Mouse (Mus musculus) thymus, adult 2 months (tissue): ENCODE results near the gene Olfr706. TPM values are rescaled to one million over a fixed set of nuclear protein-coding genes. Genes with fewer than 3 reads are reported as not detected.
"Not testable (repeated sequence)": the region's sequence is repeated elsewhere in the genome, so short reads cannot be mapped to it uniquely, and the experiment has no call there.

Experiments used
- DNase-seq: peaks from one replicate; pipeline ENCODE4 v3.0.0; 2021
- H3K27ac ChIP-seq: fragments of 200-500 bp; 2 replicates; pipeline ENCODE4 v1.5.1; 2012; ENCODE audit warnings: low read length, control low read depth; ENCODE audit not compliant: control insufficient read depth, insufficient read depth
- H3K27me3 ChIP-seq: fragments of 200-500 bp; 2 replicates; pipeline ENCODE4 v1.6.1; 2012; ENCODE audit warnings: mild to moderate bottlenecking, low read length, moderate library complexity, mixed read lengths; ENCODE audit not compliant: control insufficient read depth, insufficient read depth
- H3K36me3 ChIP-seq: fragments of 200-500 bp; 2 replicates; pipeline ENCODE4 v1.6.1; 2012; ENCODE audit warnings: mild to moderate bottlenecking, low read length, moderate library complexity; ENCODE audit not compliant: control insufficient read depth, insufficient read depth
- H3K4me1 ChIP-seq: fragments of 200-500 bp; replicated peaks from 2 replicates; pipeline ENCODE4 v1.6.1; 2012; ENCODE audit warnings: low read length; ENCODE audit not compliant: control insufficient read depth, insufficient read depth
- H3K4me3 ChIP-seq: fragments of 200-500 bp; 2 replicates; pipeline ENCODE4 v1.5.1; 2012; ENCODE audit warnings: mild to moderate bottlenecking, low read length, control low read depth, moderate library complexity; ENCODE audit not compliant: control insufficient read depth, insufficient read depth
- CTCF ChIP-seq: fragments of 200-500 bp; IDR thresholded peaks from 2 replicates; pipeline ENCODE4 v1.5.1; 2012; ENCODE audit warnings: mild to moderate bottlenecking, control low read depth, low read length, moderate library complexity, borderline replicate concordance; ENCODE audit not compliant: control insufficient read depth, poor library complexity, insufficient read depth; ENCODE audit errors: extremely low read depth
- POLR2A ChIP-seq: fragments of 200-500 bp; IDR thresholded peaks from 2 replicates; pipeline ENCODE4 v1.6.1; 2012; ENCODE audit warnings: mild to moderate bottlenecking, low read length, control low read depth, moderate library complexity; ENCODE audit not compliant: control insufficient read depth, poor library complexity, insufficient read depth; ENCODE audit errors: extremely low read depth
- WGBS: fragments of 180-500 bp; shearing (Covaris S2); methylation state at CpG from one replicate; pipeline ENCODE4 v1.1.7; 2018; 5-methylcytosine and 5-hydroxymethylcytosine counted together
- polyA plus RNA-seq: library from polyadenylated mRNA; depleted of rRNA; stranded (reverse); fragments of >200 nt; gene quantifications from 2 replicates; pipeline ENCODE4 v1.2.3, GENCODE M21; 2012; rRNA removed

Gene Olfr706
- not detected in 2 replicates for polyA plus RNA-seq

DNA sequence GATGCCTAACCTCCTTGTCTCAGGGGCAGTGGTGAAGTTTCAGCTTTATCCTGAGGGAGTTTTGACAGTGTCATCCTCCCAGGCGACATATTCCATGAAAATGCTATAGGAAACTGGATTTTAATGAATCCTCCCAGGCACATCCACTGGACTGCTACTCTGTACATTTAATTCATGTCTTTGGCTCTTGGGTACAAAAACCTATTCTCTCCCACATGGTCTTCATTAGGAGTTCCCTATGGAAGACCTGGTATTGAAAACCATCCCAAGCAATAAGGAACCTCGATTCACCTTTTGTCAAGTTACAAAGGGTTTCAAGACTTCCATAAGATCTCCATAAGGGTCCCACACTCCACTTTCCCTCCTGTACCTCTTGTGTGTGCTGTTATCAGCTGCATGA, at the start of gene Olfr706:
Gene Olfr706, minus strand, starts transcription at position 101 of the 400 bp plus-strand sequence.
- TF ChIP-seq CTCF, result no peak
- no peak for TF ChIP-seq POLR2A
- 92% methylated on average over 2 of the region's 2 CpGs for WGBS

DNA sequence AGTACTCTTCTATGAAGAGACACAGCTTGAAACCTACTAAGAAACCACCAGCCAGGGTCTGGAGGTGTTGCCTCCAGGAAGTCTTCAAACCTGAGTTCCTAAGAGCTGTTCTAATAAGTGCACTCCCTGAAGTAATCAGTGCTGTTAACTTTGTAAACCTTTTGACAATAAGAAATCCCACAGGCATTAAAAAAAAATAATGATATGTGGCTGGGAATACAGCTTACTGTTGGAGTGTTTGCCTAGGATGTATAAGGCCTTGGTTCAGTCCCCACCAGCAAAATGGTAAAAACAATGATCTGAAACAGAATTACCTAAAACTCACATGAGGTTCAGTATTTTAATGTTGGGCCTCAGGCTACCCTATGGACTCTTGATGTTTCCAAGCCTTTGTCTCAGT, 44.2 kb upstream of the Olfr706 start, which contains the start of gene Olfr709-ps1:
Gene Olfr709-ps1, minus strand, starts transcription at position 101 of the 400 bp plus-strand sequence.
- Histone ChIP-seq H3K4me3 (no peak within 1 kb of the TSS), H3K36me3 (no peaks in the 10 kb centered on the region), H3K27ac (no peak within 1 kb of the TSS), H3K4me1 (no peaks in the 10 kb centered on the region), H3K27me3 (no peaks in the 10 kb centered on the region)
- DNase-seq, result no peak
- TF ChIP-seq POLR2A (no peak), CTCF (no peak)

More for the DNA sequence above, at the start of gene Olfr706:
- H3K4me3 ChIP-seq, result no peak within 1 kb of the TSS
- DNase-seq, result no peak
- H3K4me1 ChIP-seq, result no peaks in the 10 kb centered on the region
- no peaks in the 10 kb centered on the region for H3K27me3 ChIP-seq
- H3K27ac ChIP-seq, result no peak within 1 kb of the TSS
- no peaks in the 10 kb centered on the region for H3K36me3 ChIP-seq

- H3K27ac ChIP-seq, DNase-seq, H3K4me1 ChIP-seq, H3K36me3 ChIP-seq, H3K27me3 ChIP-seq, H3K4me3 ChIP-seq: not testable (repeated sequence)
- 95% methylated on average over 7 of the region's 7 CpGs for WGBS
Observed at GRCm38 (mm10) chr7:106920961-106921360, 33.0 kb upstream of the Olfr706 start.

- no peak within 1 kb of the TSS for H3K4me3 ChIP-seq
- TF ChIP-seq CTCF, result no peak
- TF ChIP-seq POLR2A, result no peak
- no peaks in the 10 kb centered on the region for H3K4me1 ChIP-seq
- no peaks in the 10 kb centered on the region for H3K36me3 ChIP-seq
- DNase-seq, result no peak
- no peaks in the 10 kb centered on the region for H3K27me3 ChIP-seq
- WGBS, result 78% methylated on average over 2 of the region's 2 CpGs
- no peak within 1 kb of the TSS for H3K27ac ChIP-seq
Observed at GRCm38 (mm10) chr7:106907676-106908075, 19.7 kb upstream of the Olfr706 start, which contains the start of gene Olfr1532-ps1. Gene Olfr1532-ps1 (plus strand): TSS chr7:106908001.

- 94% methylated on average over 3 of the region's 3 CpGs for WGBS
- H3K36me3 ChIP-seq, DNase-seq, H3K4me3 ChIP-seq, H3K27ac ChIP-seq, H3K4me1 ChIP-seq, H3K27me3 ChIP-seq: not testable (repeated sequence)
Observed at GRCm38 (mm10) chr7:106901141-106901540, 13.2 kb upstream of the Olfr706 start, which contains the start of gene Olfr707. Gene Olfr707 (minus strand): TSS chr7:106901241.

- no peak for DNase-seq
- H3K27ac ChIP-seq, result no peak within 1 kb of the TSS
- no peaks in the 10 kb centered on the region for H3K27me3 ChIP-seq
- no peaks in the 10 kb centered on the region for H3K4me1 ChIP-seq
- H3K4me3 ChIP-seq, result no peak within 1 kb of the TSS
- no peaks in the 10 kb centered on the region for H3K36me3 ChIP-seq
- WGBS, result 89% methylated on average over 3 of the region's 3 CpGs
- TF ChIP-seq POLR2A (no peak), CTCF (no peak)
Observed at GRCm38 (mm10) chr7:106876791-106877190, 11.2 kb downstream of the Olfr706 start, which contains the start of gene Olfr705. Gene Olfr705 (minus strand): TSS chr7:106876891.

GRCm38 (mm10) chr7:106862885-106863284, 25.1 kb downstream of the Olfr706 start, which contains the start of gene Olfr704:
Gene Olfr704 (plus strand): TSS chr7:106863185.
- Histone ChIP-seq H3K4me1 (no peaks in the 10 kb centered on the region), H3K27ac (no peak within 1 kb of the TSS), H3K36me3 (no peaks in the 10 kb centered on the region), H3K27me3 (no peaks in the 10 kb centered on the region), H3K4me3 (no peak within 1 kb of the TSS)
- no peak for TF ChIP-seq CTCF
- TF ChIP-seq POLR2A, result no peak
- no peak for DNase-seq
